Mouse (Mus musculus): ENCODE measurements around the gene Cerkl.

DNA sequence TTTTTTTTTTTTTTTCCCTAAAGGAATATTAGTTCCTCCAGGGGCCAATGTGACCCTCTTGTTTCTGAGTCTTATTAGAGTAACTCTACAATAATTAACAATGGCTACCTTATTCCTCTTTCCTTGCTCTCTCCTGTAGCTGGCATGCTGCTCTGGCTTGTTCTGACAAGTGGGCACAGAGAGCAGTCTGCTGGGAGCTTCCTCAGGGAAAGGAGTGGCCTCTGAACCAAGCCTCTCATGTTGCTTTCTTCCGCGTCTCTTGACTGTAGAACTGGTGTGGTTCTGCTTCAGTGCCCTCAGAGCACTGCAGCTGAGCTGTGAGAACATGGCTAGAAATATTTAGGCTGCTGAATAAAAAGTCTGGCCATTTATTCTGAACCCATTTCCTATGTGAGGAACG is 28.5 kb upstream of the Cerkl start:
- no peak for TF ChIP-seq POLR2A (IDR thresholded peaks at IDR 0.05; ENCODE audit: control insufficient read depth, low read depth, low read length)
- no peak for TF ChIP-seq CTCF (IDR thresholded peaks at IDR 0.05; ENCODE audit: control insufficient read depth, insufficient read depth, insufficient replicate concordance, low read depth, low read length)
